Mouse (Mus musculus) ES-E14 (cell line): ENCODE measurements at regions not wholly inside any gene's neighbourhood (a gene's known extent, or its start where the extent isn't known, plus 50 kb on each side); places are given as distances from the start of the nearest gene placed in this dataset.

ENCODE experiments used
- CHD2 ChIP-seq: IDR thresholded peaks from 2 replicates; pipeline ENCODE4 v1.6.1; 2014; ENCODE audit warnings: mild to moderate bottlenecking, low read depth, low read length, inconsistent platforms
- MAFK ChIP-seq: IDR thresholded peaks from 2 replicates; pipeline ENCODE4 v1.6.1; 2014; ENCODE audit warnings: mild to moderate bottlenecking, low read depth, low read length, inconsistent platforms; ENCODE audit not compliant: insufficient read depth
- ZC3H11A ChIP-seq: IDR thresholded peaks from 2 replicates; pipeline ENCODE4 v1.6.1; 2012; ENCODE audit warnings: low read depth, mild to moderate bottlenecking, inconsistent platforms, low read length, borderline replicate concordance
- ZNF384 ChIP-seq: IDR thresholded peaks from 2 replicates; pipeline ENCODE4 v1.6.1; 2012; ENCODE audit warnings: low read depth, low read length, inconsistent platforms

GRCm38 (mm10) chr10:45002637-45003343 lies 64.2 kb upstream of the Prep start:
- TF ChIP-seq MAFK = no peak
- no peak for TF ChIP-seq CHD2
- TF ChIP-seq ZC3H11A = no peak
- TF ChIP-seq ZNF384 = no peak
